Mouse (Mus musculus): Measurements from ENCODE around the gene Wdr26. TPM values are rescaled to one million over a fixed set of nuclear protein-coding genes. Genes with fewer than 3 reads are reported as not detected.

Gene Wdr26
- total RNA-seq (2021), result 100 to 1,000 TPM; 139 to 142 TPM
- long read RNA-seq, experiment 1, full-length matches to known transcripts, result 47 of 73 reads
- long read RNA-seq, experiment 1, partial matches to known transcripts, result 10 of 73 reads
- long read RNA-seq, experiment 1, other reads (novel, unspliced or antisense), result 16 of 73 reads
- long read RNA-seq, experiment 2, full-length matches to known transcripts, result 3 of 7 reads
- long read RNA-seq, experiment 2, partial matches to known transcripts, result 1 of 7 reads
- long read RNA-seq, experiment 2, other reads (novel, unspliced or antisense), result 3 of 7 reads

DNA sequence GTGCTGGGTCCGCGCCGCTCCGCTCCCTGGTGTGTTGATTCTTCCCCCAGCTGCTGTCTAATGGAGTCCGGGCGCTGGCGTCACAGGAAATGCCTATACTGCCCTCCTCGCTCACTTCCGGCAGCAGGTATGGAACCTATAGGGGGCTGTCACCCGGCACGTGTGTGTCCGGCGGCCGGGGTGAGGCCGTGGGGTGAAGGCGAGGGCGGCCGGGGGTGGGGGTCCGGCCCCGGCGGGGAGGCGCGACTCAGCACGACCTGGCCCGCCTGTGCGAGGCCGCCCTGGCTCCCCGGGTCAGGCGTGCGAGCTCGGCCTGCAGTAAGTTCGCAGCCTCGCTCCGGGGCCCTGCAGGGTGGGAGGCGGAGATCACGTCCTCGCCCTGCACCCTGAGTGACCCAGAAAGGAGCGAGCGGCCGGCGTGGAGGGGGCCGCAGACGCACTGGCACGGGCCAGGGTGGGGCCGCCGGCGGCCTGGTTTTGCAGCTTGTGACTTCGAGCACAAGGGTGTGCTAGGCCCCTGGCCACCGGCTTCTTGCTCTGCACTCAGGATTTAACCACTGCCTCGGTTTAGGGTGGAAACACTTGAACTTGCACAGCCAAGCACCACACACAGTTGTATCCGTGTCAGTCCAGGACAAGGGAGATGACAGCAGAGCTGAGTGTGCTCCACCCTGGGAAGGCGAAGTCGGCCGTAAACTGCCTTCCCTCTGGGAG, at the start of gene Wdr26:
Gene Wdr26 (minus strand): TSS at position 82 of the 714 bp plus-strand sequence.
- peak; percentile 81 to 86 for DNase-seq

DNA sequence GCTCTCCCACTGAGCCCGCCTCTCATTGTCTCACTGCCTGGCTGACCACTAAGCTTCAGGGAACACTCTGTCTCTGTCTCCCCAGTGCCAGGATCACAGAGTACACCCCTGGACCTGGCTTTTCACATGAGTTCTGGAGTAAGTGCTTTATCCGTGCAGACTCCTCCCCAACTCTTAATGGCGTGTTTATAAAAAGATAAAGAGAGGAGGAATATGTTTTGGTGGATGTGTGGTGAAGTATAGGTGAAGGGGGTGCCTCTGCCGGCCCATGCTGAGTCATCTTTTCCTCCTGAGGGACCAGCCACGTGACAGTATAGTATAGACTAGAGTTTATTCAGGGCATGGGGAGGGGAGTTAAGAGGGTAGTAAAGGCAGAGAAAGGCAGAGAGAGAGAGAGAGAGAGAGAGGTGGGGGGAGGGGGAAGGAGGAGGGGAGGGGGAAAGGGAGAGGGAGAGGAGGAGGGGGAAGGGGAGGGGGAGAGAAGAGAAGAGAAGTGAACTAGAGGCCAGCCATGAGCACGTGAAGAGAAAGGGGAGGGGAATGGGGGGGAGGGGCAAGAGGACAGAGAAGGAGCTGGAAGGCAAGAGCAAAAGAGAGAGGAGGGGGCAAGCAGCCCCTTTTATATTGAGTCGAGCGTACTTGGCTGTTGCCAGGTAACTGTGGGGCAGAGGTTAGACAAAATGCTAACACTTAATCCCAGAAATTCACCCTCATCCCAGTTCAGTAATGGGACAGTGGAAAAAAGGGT, 49.3 kb upstream of the Wdr26 start:
- DNase-seq, result no peak

DNA sequence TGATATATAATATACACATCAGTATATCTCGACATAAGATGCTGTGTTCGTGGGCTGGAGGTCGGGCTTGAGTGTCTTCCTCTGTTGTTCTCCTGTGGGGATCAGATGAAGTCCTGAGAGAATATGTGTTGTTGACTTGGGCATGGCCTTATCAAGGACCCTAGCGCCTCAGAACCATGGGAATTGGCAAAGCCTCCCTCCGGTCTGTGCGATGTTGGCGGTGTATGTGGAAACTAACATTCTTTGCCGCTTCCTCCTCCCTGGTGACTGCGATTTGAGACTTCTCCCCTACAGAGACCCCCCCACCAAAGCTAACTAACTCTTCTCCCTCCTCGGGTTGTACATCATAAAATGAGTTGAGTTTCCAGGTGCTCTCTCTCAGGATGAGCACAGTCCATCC, 48.6 kb upstream of the Wdr26 start:
- DNase-seq, result no peak

DNA sequence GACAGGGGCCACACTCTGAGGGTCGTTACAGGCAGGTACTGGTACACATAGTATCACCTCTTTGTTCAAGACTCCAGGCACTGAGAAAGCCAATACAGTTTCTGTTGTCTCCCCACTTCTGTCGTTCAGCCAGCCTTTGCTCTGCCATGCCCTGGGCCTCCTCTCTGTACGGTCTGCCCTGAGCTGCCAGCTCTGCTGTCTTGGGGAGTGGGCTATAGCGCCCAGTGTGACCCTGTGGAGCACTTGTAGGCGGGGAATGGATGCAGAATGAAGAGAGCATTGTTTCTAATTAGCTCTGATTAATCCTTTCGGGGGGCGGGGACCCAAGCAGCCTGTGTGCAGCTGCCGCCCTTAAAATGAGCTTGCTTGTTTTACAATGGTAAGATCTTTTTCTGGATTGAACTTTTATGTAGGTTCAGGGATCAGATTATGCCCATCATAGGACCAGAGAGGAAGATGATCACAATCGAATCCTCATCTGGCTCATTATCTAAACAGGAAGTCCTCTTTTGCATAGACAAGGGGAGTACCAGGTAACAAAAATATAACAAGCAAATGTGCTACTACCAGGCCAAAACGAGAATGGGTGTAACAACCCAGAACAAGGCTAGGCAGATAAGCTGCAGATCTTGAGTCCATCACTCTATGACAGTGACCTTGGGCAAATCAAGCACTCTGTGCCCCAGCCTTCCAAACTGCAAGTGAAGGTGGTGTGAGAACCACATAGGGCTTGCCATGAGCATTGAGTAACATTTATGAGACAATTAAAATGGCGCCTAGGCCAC, 48.0 kb upstream of the Wdr26 start:
- DNase-seq, result no peak

DNA sequence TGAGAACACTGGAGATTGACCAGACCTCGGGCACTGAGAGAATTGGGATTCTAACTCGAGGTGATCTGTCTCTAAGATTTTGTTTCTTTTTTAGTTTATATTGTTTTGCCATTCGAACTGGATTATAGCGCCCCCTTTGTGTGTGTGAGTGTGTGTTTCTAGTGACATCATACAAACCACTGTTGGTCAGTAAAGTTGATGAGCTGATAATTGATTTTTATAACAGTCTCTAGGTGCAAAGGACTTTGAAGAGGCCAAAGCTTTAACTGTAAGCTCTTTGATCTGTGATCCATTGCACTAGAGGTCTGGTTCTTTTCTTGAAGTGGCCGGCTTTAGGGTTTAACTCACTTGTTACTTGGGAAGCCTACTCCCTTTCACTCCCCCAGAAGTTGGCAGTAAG, 47.3 kb upstream of the Wdr26 start:
- no peak for DNase-seq

DNA sequence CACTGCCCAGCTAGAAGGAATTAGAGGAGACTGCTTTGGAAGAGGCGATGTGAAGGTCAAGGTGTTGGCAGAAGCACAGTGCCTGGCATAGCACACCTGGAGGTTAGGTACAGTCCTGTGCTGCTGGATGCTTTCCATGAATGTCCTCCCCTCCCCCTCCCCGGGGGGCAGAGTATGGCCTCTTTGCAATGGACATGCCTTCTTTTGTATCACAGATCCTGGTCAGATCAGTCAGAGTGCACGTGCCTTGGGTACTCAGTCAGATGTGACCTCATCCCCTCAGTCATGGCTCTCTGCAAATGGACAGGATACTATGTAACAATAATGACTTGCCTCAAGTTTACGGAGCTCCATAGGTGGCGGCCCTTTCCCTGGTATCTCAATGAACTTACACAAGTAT, 46.8 kb upstream of the Wdr26 start:
- DNase-seq, result peak in 1 of 2 experiments; percentile 27

DNA sequence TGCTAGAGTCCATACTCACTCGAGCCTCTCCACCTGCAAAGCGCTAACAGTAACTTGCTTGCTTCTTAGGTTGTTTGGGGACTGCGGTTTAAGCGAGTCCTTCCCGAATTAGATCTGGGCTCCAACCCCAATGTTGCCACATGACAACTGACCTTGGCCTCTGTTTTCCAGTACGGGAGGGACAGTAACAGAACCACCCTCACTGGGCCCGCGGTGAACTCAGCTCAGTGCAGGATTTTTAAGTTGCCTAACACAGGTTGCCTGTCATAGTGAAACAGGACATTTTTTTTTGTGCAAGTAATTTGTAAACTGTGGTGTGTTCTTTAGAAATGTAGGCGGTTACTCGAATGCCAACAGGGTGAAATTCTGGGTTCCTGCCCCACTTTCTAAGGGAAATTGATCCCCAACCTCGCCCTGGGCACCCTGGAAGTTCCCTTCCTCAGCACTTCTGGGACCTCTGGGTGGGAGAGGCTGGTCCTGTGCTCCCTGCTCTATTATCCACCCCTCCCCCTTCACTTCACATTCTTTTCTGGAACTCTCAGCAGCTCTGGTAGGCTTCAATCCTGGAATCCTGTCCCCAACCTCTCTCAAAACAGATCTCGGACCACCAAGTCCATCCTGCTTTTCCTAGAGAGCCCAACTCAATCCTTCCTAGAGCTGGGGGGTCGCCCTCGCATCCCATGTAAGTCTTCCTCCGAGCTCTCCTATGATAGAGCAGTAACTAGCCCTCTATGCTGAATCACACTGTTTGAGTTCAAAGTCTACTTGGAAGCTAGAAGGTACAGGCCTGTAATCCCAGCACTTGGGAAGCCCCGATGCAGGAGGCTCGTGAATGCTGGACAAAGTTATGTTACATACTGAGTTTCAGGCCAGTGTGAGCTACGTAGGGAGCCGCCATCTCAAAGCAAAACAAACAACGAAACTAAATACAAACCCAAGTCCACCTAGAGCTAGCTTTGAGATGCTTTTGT, 46.1 kb upstream of the Wdr26 start:
- peak; percentile 83 to 84 for DNase-seq

DNA sequence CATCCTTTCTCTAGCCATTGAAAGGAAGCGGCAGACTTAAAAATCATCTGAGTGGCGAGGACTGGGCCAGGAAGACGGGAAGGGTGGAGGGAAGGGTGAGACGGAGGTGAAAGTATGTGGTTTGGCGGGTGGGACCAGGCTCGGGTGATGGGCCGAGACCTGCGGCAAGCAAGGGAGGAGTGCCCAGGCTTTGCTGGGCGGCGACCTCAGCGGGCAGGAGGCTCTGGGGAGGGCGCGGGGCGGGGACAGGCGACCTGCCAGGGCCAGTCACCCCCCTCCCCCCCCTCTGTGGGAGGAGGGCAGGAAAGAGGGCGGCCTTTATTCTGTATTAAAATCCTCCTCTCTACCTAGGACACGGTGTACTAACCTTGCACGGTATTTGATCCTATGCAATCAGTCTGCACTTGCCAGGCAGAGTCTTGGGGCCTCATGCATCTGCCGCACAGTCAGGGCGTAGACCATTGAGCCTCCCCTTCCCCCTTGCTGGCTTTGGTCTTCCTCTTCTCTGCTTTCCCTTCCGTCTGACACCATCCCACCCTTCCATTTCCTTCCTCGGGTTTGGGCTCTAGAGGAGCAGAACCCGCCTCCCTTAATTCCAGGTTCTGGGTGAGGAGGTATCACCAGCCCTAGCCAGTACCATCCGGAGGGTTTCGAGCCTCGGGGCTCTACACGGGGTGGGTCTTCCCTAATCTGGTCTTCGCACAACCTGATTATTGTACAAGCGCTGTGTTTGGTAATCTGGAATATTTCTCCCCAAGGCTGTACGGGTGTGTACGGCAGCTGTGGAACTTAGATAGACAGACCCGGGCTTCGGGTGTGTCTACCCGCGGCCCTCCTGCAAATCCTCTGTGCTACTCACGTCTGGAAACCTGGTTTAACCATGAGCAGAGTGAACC, 45.1 kb upstream of the Wdr26 start:
- DNase-seq, result peak; percentile 89 to 92

DNA sequence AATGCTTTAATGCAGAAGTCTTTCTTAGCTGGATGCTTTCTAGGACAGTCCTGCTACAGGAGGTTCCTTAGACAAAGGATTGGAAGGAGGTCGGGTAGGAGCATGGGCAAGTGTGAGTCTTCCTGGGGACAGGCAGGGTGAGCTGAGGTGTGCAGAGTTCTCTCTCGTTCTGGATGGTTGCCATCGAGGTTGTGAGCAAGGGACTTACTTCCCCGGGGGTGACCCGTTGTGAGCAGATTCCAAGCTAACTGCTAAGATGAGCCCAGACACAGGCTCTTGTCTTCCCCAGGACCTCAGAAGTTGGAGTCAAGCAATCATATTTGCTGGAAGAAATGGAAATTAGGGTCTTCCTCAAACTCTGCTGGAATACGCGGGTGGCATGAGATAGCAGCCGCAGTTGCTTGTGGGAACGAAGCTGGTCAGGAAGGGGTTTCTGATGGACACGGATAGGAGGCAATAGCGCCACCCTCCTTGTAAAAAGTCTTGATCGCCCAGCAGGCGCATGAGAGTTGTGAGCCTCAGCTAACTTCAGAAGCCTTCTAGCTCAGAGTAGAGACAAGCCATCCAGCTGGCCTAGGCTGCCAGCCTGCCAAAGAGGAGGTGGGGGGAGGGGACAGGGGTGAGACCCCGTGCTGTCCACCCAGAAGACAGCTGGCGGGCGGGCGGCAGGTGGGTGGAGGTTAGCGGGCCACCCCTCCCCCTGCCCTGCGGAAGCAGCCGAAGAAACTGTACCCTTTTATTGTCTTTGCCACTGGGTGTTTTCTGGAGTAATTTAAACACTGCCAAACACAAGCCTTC, 44.3 kb upstream of the Wdr26 start:
- peak; percentile 49 to 74 for DNase-seq

DNA sequence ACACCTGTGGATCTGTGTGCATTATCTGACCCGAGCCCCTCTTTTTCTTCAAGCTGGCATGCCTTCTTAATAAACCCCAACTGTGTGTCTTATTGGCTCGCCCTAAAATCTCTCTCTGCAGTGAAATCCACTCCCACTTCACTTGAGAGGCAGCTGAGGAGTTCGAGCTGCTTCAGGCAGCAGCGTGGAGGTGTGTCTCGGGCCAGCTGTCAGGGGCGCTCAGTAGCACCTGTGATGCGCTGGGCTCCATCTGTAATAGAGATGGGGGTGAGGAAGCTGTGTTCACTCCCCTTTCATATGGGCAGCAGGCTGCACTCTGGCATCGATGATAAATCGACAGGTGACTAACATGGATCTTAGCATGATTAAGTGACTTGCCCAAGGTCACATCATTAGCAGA, 43.6 kb upstream of the Wdr26 start:
- DNase-seq, result no peak

DNA sequence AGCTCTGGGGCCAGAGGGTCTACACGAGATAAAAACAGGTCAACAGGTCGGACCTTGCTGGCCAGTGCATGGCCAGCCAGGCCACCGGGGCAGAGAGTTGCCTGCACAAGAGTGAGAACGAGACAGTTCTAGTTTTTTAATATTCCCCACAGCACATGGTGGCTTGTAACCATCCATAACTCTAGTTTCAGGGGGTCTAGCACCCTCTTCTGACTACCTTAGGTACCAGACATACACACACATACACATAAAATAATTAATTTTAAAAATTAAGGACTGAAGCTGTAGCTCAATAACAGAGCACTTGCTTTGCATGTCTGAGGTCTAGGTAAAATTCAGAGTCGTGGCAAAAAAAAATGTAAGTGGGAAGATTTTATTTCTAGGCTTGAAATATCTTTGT, 39.8 kb upstream of the Wdr26 start:
- no peak for DNase-seq

DNA sequence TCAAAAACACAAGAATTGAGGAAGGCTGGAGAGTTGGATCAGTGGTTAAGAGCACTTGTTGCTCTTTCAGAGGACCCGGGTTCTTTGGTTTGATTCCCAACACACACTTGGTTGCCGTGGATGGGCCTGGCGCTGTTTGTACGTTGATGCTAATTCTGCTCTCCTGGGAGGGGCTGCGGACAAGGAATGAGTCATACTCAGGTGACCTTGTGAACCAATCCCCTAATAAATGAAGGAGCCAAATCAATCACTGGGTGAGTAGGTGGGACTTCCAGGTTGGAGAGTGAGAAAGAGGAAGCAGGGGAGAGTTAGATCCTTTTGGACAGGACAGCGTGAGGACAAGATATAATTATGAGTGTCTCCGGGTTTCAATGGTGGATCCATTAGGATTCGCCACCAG, 39.2 kb upstream of the Wdr26 start:
- DNase-seq, result no peak

DNA sequence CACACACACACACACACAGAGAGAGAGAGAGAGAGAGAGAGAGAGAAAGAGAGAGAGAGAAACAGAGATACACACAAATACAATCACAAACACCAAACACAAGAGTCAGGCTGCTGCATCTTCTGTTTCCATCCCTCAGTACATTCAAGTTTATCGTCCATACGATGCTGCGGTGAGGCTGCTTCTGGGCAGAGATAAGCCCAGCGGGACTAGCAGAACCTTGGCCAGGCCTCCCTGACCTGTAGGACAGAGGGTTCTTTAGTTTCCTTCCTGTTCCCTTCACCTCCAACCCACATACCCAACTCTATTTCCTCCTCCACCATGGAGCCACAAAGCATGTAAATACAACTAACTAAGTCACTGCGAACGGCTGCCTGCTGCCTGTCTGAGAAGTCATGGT, 37.7 kb upstream of the Wdr26 start:
- no peak for DNase-seq

DNA sequence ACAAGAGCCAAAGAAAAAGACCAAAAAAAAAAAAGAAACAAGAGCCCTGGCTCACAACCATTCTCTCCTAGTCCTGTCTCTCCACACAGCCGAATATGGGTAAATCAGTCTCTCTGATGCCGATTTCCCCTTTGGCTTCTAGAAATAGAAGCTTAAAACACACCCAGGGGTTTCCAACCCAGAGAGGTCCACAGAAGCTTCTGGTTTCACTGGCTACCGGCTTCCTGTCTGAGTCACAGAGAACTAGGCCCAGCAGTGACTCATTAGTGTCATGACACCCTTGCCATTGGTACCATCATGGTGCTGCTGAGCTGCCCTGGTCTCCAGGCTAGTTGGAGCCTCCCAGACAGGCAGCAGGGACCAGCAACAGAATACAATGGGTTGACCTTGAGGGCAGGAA, 35.4 kb upstream of the Wdr26 start:
- DNase-seq, result peak; percentile 44 to 50

DNA sequence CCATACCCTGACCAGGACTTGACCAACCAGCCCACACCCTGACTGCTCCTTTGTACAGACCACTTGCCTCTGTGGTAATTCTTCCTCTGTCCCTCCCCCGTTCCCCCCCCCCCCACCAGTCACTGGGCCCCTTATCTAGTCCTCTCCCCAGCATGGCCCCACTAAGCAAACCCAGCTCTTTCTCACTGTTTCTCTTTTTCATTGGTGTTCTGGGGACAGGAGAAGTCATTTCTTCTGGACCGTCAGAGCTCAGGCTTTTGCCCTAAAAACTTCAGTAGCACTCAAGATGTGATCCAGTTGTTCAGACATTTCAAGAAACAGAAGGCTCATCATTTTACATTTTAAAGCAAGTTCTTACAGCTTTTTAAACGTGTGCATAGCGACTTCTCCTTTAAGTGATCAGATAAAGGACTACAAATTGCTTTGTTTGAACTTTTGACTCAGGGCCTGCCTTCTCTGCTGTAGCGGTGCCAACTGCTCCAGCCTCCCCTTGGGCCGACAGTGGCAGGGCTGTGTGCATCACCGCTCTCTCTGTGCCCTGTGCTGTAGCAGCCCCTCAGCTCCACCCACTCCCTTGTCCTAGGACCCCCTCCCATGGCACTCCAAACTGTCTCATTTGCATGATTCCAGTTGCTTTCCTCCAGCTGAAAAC, 34.8 kb upstream of the Wdr26 start:
- DNase-seq, result peak; percentile 38 to 58

DNA sequence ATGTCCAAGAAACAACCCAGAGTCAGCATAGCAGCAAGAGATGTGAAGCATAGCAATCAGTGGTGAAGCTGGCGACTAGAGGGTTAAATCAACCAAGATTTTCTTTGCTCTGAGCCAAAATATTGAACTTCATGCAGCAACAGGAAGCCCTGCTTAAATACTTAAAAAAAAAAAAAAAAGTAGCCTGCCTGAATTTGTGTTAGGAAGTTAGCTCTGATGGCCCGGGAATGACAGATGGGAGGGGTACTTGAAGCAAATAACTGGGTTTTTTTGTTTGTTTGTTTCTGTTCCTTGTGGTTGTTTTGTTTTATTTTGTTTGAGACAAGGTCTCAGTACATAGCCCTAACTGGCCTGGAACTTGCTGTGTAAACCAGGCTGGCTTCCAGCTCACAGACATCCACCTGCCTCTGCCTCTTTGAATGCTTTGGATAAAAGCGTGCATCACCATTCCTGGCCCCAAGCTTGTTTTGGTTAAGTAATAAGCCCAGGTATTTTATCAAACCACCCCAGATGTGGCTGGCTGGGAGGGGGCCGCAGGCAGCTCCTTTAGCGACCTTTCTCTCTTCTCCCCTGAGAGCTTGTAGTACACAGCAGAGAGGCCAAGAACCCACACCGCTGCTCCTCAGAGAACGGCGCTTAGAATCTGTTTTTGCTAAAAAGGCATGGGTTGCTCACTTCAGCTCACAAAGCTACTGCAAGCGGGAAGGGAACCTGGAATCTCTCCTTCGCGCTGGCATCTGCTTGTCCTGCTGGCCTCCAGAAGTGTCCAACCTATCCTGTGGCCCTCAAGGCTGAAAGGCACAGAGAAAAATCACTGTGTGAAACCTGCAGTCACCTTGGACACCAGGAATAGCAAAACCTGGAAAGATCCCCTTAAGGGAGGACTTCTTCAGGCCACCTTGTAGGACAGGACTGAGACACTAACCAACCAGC, 34.0 kb upstream of the Wdr26 start:
- no peak for DNase-seq

DNA sequence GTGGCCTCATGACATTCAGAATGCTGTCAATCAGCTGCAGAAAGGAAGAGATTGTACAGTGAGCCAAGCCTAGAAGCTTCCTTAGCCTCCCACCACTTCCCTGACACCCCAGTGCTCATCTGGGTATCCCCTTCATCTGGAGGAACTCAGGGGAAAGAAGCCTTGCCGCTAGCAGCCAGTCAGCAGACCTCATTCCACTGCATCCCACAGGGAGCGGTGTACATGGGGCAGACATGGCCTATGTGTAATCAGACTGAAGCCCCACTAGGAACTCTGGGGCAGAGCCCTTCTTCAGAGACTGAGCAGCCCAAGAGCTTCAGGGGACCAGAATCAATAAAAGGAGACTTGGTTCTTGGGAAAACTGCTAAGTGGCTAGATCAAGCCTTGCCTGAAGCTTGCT, 33.3 kb upstream of the Wdr26 start:
- DNase-seq, result no peak

DNA sequence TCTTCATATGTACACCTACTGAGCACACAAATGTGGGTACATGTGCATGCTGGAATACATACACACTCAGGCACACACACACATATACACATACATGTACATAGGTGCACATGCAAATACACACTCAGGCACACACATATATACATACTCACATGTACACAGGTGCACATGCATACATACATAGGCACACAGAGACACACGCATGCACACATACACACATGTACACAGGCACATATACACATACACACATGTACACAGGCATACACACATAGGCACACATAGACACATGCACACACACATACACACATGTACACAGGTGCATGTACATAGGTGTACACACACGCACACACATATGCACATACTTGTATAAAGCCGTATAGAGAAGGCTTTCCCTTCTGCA, 29.4 kb upstream of the Wdr26 start:
- no peak for DNase-seq

Data from adrenal gland, postnatal 36 days (tissue).